Mouse (Mus musculus): ENCODE results near the gene Perm1.

- TF ChIP-seq CTCF (IDR thresholded peaks at IDR 0.05; ENCODE audit: low read depth) = no peak
- TF ChIP-seq EP300 (IDR thresholded peaks at IDR 0.05; ENCODE audit: low read depth) = no peak
Measured at GRCm38 (mm10) chr4:156203001-156203412, 12.7 kb upstream of the Perm1 start, which contains the start of gene AW011738.

Data from heart, postnatal 0 days (tissue).